Mouse (Mus musculus): ENCODE results near the gene Mtch2. TPM values are rescaled to one million over a fixed set of nuclear protein-coding genes. Genes with fewer than 3 reads are reported as not detected.

Gene Mtch2
- polyA plus RNA-seq, 1 experiment from 2014 or later, result 188 TPM

DNA sequence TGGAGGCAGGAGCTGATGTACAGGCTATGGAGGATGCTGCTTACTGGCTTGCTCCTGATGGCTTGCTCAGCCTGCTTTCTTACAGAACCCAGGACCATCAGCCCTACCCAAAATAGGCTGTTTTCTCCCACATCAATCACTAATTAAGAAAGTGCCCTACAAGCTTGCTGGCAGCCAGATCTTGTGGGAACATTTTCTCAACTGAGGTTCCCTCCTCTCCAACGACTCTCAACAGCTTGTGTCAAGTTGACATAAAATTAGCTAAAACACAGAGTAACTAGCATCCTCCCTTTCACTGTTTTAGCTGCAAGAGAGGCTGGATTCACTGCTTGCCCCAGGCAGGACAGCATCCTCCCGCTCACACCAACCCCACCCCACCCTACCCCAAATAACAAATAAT lies 34.9 kb downstream of the Mtch2 start:
- peaks cover 9% of the 10 kb centered on the region; the same call in 1 of the 2 replicates for H3K4me1 ChIP-seq (replicated peaks; ENCODE audit: insufficient read depth, low read length)
- WGBS, result 66% methylated on average over 2 of the region's 2 CpGs
- DNase-seq (ENCODE audit: low spot score) (no peak), ATAC-seq (replicated peaks; ENCODE audit: low FRiP score, low read depth) (no peak)
- no peaks in the 10 kb centered on the region for H3K36me3 ChIP-seq (ENCODE audit: insufficient read depth, low read length)
- no peak overlapping the region for H3K4me3 ChIP-seq (replicated peaks; ENCODE audit: low read depth, low read length)
- H3K27me3 ChIP-seq (ENCODE audit: insufficient read depth, low read length), result peaks cover 9% of the 10 kb centered on the region; the same call in 1 of the 2 replicates
- no peak overlapping the region for H3K9ac ChIP-seq (ENCODE audit: low read depth, low read length)
- peaks cover 3% of the 10 kb centered on the region; the same call in 1 of the 2 replicates for H3K9me3 ChIP-seq (replicated peaks; ENCODE audit: low read length)
- no peak for TF ChIP-seq CTCF (IDR thresholded peaks at IDR 0.05; ENCODE audit: low read depth)
- no peak overlapping the region for H3K27ac ChIP-seq
- H3K4me2 ChIP-seq (ENCODE audit: low read length), result no peak overlapping the region

DNA sequence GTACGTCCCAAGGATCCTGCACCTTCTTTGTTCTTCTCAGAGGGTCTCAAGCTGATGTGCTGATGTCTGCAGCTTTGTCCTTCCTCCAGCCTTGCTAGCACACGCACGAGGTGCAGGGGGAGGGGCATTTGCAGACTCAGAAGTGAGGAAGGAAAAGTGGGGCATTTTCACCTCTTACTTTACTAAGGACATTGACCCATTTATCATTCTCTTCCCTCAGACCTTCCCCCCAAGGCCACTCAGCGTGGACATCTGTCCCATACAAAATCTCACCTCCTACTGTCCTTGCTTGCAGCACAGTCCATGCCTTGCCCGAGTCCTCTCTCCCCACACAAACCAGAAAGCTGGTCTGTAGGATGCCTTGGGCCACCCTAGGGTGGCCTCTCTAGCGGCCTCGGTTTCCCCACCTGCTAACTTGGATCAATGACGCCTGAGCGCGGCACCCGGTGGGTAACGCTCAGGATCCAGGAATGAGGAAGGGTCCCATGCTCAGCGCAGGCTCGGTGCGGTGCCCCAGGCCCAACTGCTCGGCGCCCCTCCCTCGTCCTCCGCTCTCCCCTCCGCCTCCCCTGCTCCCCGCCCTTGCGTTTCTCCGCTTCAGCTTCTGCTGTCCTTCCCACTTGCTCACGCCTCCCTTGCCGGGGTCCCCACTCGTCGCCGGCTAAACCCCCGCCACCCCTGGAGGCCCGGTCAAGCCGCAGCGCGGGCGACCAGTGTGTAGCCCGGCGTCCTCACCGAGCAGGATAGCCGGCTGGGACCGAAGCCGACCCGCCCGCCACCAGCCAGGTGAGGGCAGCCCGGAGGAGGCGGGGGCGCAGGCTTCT lies 38.5 kb downstream of the Mtch2 start, which contains the start of gene C1qtnf4:
Gene C1qtnf4 (plus strand): TSS at position 643 of the 824 bp plus-strand sequence.
- peak within 1 kb of the TSS; percentile 99 for H3K4me2 ChIP-seq (ENCODE audit: low read length)
- peaks cover 3% of the 10 kb centered on the region; the same call in 1 of the 2 replicates for H3K9me3 ChIP-seq (replicated peaks; ENCODE audit: low read length)
- 1% methylated on average over 45 of the region's 45 CpGs for WGBS
- peak within 1 kb of the TSS; percentile 49 for H3K4me3 ChIP-seq (replicated peaks; ENCODE audit: low read depth, low read length)
- H3K36me3 ChIP-seq (ENCODE audit: insufficient read depth, low read length), result no peaks in the 10 kb centered on the region
- TF ChIP-seq CTCF (IDR thresholded peaks at IDR 0.05; ENCODE audit: low read depth), result no peak
- peak within 1 kb of the TSS; percentile 62 for H3K9ac ChIP-seq (ENCODE audit: low read depth, low read length)
- no peak for DNase-seq (ENCODE audit: low spot score)
- no peak within 1 kb of the TSS for H3K27ac ChIP-seq
- peaks cover 15% of the 10 kb centered on the region; the same call in 1 of the 2 replicates for H3K4me1 ChIP-seq (replicated peaks; ENCODE audit: insufficient read depth, low read length)
- peaks cover 20% of the 10 kb centered on the region; the same call in 1 of the 2 replicates for H3K27me3 ChIP-seq (ENCODE audit: insufficient read depth, low read length)
- 0 out of 2 replicates have a peak, but pooled peaks have one; percentile 26 for ATAC-seq (replicated peaks; ENCODE audit: low FRiP score, low read depth)

DNA sequence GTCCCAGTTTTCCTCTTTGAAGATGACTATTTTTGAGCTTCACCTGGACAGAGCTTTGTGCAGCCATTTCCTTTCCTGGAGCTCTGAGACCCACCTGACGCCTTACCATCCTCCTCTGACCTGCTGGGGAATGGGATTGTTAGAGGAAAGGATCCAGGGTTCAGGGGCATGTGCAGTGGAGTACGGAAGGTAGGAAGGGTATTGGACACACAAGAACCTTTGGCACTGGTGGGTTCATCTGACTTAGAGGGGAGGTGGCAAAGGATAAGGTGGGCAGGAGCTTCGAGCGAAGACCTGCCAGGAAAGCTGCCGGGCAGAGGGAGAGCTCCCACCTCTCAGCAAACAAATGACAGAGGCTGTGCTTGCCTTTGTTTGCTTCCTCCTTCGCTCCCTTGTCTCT lies 39.5 kb downstream of the Mtch2 start:
- H3K4me2 ChIP-seq (ENCODE audit: low read length), result peak overlapping the region; percentile 99; the same call in 1 of the 2 replicates
- 34% methylated on average over 6 of the region's 6 CpGs for WGBS
- no peak for ATAC-seq (replicated peaks; ENCODE audit: low FRiP score, low read depth)

DNA sequence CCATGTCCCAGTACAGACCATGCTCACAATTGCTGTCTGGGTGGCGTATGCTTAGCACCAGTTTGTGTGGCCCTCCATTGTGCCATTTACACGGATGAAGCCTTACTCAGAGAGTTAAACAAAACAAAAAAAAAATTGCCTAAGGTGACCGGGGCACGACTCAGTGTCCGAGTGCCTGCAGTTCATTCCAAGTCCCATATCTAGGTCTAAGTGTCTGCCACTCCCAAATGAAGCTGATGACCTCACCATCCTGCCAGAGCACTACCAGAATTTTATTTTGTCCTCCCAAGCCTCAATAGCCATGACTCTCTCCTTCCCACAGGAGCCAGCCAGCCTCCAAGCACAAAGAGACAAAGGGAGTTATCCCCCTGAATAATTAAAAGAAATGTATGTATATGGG lies 40.7 kb downstream of the Mtch2 start:
- no peak for ATAC-seq (replicated peaks; ENCODE audit: low FRiP score, low read depth)
- no peak for DNase-seq (ENCODE audit: low spot score)
- peaks cover 15% of the 10 kb centered on the region; the same call in 1 of the 2 replicates for H3K4me1 ChIP-seq (replicated peaks; ENCODE audit: insufficient read depth, low read length)
- H3K27ac ChIP-seq, result no peak overlapping the region
- no peak overlapping the region for H3K9ac ChIP-seq (ENCODE audit: low read depth, low read length)
- WGBS, result 71% methylated on average over 5 of the region's 5 CpGs
- no peak overlapping the region for H3K4me2 ChIP-seq (ENCODE audit: low read length)
- no peaks in the 10 kb centered on the region for H3K36me3 ChIP-seq (ENCODE audit: insufficient read depth, low read length)
- no peak overlapping the region for H3K4me3 ChIP-seq (replicated peaks; ENCODE audit: low read depth, low read length)
- H3K9me3 ChIP-seq (replicated peaks; ENCODE audit: low read length), result peaks cover 3% of the 10 kb centered on the region; the same call in 1 of the 2 replicates
- H3K27me3 ChIP-seq (ENCODE audit: insufficient read depth, low read length), result peaks cover 20% of the 10 kb centered on the region; the same call in 1 of the 2 replicates
- TF ChIP-seq CTCF (IDR thresholded peaks at IDR 0.05; ENCODE audit: low read depth), result no peak

More for the DNA sequence above, 39.5 kb downstream of the Mtch2 start:
- H3K4me1 ChIP-seq (replicated peaks; ENCODE audit: insufficient read depth, low read length), result peaks cover 15% of the 10 kb centered on the region; the same call in 1 of the 2 replicates
- H3K27ac ChIP-seq, result no peak overlapping the region
- no peak overlapping the region for H3K9ac ChIP-seq (ENCODE audit: low read depth, low read length)
- peaks cover 20% of the 10 kb centered on the region; the same call in 1 of the 2 replicates for H3K27me3 ChIP-seq (ENCODE audit: insufficient read depth, low read length)
- no peak overlapping the region for H3K4me3 ChIP-seq (replicated peaks; ENCODE audit: low read depth, low read length)
- no peak for TF ChIP-seq CTCF (IDR thresholded peaks at IDR 0.05; ENCODE audit: low read depth)
- DNase-seq (ENCODE audit: low spot score), result no peak
- peaks cover 3% of the 10 kb centered on the region; the same call in 1 of the 2 replicates for H3K9me3 ChIP-seq (replicated peaks; ENCODE audit: low read length)
- H3K36me3 ChIP-seq (ENCODE audit: insufficient read depth, low read length), result no peaks in the 10 kb centered on the region

DNA sequence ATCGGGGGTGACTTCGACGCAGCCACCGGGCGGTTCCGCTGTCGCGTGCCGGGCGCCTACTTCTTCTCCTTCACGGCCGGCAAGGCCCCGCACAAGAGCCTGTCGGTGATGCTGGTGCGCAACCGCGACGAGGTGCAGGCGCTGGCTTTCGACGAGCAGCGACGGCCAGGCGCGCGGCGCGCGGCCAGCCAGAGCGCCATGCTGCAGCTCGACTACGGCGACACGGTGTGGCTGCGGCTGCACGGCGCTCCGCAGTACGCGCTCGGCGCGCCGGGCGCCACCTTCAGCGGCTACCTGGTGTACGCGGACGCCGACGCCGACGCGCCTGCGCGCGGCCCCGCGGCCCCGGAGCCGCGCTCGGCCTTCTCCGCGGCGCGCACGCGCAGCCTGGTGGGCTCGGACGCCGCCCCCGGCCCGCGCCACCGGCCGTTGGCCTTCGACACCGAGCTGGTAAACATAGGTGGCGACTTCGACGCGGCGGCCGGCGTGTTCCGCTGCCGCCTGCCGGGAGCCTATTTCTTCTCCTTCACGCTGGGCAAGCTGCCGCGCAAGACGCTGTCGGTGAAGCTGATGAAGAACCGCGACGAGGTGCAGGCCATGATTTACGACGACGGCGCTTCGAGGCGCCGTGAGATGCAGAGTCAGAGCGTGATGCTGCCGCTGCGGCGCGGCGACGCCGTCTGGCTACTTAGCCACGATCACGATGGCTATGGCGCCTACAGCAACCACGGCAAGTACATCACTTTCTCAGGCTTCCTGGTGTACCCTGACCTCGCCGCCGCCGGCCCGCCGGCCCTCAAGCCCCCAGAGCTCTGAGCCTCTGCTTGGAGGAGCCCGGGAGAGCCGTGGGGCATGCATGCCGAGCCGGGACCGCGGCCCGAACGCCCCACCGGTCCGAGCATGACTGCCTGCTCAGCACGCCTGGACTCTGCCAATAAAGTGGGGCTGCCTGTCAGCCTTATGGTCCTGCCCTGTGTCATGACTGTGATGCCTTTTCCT lies 42.9 kb downstream of the Mtch2 start:
- Histone ChIP-seq H3K36me3 (ENCODE audit: insufficient read depth, low read length) (no peaks in the 10 kb centered on the region), H3K4me3 (replicated peaks; ENCODE audit: low read depth, low read length) (peak overlapping the region; percentile 56), H3K27ac (peak overlapping the region; percentile 47), H3K27me3 (ENCODE audit: insufficient read depth, low read length) (peaks cover 20% of the 10 kb centered on the region; the same call in 1 of the 2 replicates), H3K9me3 (replicated peaks; ENCODE audit: low read length) (no peaks in the 10 kb centered on the region), H3K4me2 (ENCODE audit: low read length) (peak overlapping the region; percentile 85), H3K9ac (ENCODE audit: low read depth, low read length) (peak overlapping the region; percentile 71), H3K4me1 (replicated peaks; ENCODE audit: insufficient read depth, low read length) (peaks cover 15% of the 10 kb centered on the region; the same call in 1 of the 2 replicates)
- WGBS, result 1% methylated on average over 130 of the region's 133 CpGs
- TF ChIP-seq CTCF (IDR thresholded peaks at IDR 0.05; ENCODE audit: low read depth), result no peak
- DNase-seq (ENCODE audit: low spot score) (peak; percentile 58), ATAC-seq (replicated peaks; ENCODE audit: low FRiP score, low read depth) (peak; percentile 77)

Measured in kidney, postnatal 0 days (tissue).